Comparison of ENCODE assay signal across 7 mouse cellular contexts in the genomic region with DNA sequence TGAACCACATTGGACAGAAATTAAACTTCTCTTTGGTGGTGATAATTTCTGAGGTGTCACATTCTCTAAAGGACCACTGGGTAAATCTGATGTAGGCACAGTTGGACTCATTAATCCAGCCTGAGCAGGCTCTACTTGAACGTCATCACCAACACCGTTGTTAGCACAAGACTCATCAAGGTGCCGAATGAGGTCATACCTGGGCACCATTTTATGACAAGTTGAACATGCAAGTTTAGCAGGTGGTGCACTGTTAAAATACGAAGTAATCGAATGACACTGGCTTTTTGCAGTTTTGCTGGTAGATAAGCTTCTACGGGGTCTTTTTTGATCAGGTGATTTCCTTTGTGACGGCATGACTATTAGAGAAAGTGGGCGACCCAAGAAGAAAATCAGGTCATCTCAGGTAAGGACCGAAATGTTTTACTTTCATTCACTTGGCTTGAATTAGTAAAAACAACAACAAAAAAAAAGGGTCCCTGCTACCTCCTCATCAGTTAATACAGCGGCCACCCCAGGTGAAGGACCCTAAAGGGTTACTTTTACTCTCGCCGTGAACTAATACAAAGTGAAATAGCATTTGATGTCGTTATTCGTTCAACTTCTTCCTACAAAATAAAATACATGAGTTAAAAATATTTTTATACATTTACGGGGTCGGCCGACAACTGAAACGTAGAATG. TPM values are rescaled to one million over a fixed set of nuclear protein-coding genes. Genes with fewer than 3 reads are reported as not detected.
DNase-seq lines count a peak whose midpoint lies in the region; ATAC-seq and TF ChIP-seq lines count a peak whose summit lies in the region.

No protein-coding gene starts in this region.

- peaks cover 3% of the 10 kb centered on the region; the same call in 1 of the 2 replicates for H3K4me1 ChIP-seq in embryonic fibroblast, embryonic 13.5 days (ENCODE audit: control insufficient read depth, insufficient read depth, low read length)
- H3K4me1 ChIP-seq in limb, embryonic 11.5 days (ENCODE audit: control insufficient read depth, insufficient read depth, low read length) = no peaks in the 10 kb centered on the region
- peaks cover 4% of the 10 kb centered on the region; the same call in 1 of the 2 replicates for H3K4me1 ChIP-seq in neural tube, embryonic 14.5 days (ENCODE audit: control insufficient read depth, insufficient read depth, low read length)

- DNase-seq in 416B (ENCODE audit: low read depth) = peak; percentile 38
- peak; percentile 20 to 30 for DNase-seq in B cell, adult 2 months
- no peak for DNase-seq in limb, embryonic 11.5 days (ENCODE audit: low spot score)
- DNase-seq in left cerebral cortex, postnatal 10 days (ENCODE audit: extremely low spot score in 1 of 2, low spot score in 2 of 2) = no peak
- no peak for DNase-seq in left cerebral cortex, postnatal 4 days

- H3K4me2 ChIP-seq in limb, embryonic 11.5 days (ENCODE audit: low read depth, severe bottlenecking) = peak overlapping the region; percentile 54
- peak overlapping the region; percentile 64 for H3K4me2 ChIP-seq in neural tube, embryonic 14.5 days (ENCODE audit: low read depth, low read length)

- no peak for ATAC-seq in limb, embryonic 11.5 days (ENCODE audit: insufficient number of reproducible peaks, low FRiP score, low TSS enrichment, low read depth)
- ATAC-seq in neural tube, embryonic 14.5 days (ENCODE audit: low read depth) = peak; percentile 29; the same call in 1 of the 2 replicates

- intact Hi-C loops in left cerebral cortex, postnatal 10 days (cut with DNase I) = no loop called here
- intact Hi-C loops in left cerebral cortex, postnatal 4 days (cut with DNase I) = loop anchor here (10.0 kb wide), 2 partner anchors 208 to 438 kb away; a partner anchor contains a TSS

- H3K4me3 ChIP-seq in embryonic fibroblast, embryonic 13.5 days (ENCODE audit: insufficient read depth, low read length) = peak overlapping the region; percentile 61
- peak overlapping the region; percentile 64 for H3K4me3 ChIP-seq in limb, embryonic 11.5 days (ENCODE audit: low read depth, low read length)
- peak overlapping the region; percentile 72 for H3K4me3 ChIP-seq in neural tube, embryonic 14.5 days (ENCODE audit: low read depth, low read length)

- H3K27ac ChIP-seq in embryonic fibroblast, embryonic 13.5 days (ENCODE audit: insufficient read depth, low read length) = peak overlapping the region; percentile 68
- H3K27ac ChIP-seq in limb, embryonic 11.5 days (replicated peaks; ENCODE audit: low read depth, low read length) = peak overlapping the region; percentile 92
- H3K27ac ChIP-seq in neural tube, embryonic 14.5 days (ENCODE audit: low read depth, low read length) = peak overlapping the region; percentile 89

- no peaks in the 10 kb centered on the region for H3K27me3 ChIP-seq in limb, embryonic 11.5 days (ENCODE audit: control insufficient read depth, insufficient read depth, low read length)
- H3K27me3 ChIP-seq in neural tube, embryonic 14.5 days (ENCODE audit: control insufficient read depth, insufficient read depth, low read length) = no peaks in the 10 kb centered on the region

- H3K36me3 ChIP-seq in limb, embryonic 11.5 days (ENCODE audit: control insufficient read depth, insufficient read depth, low read length) = peaks cover 12% of the 10 kb centered on the region; the same call in 1 of the 2 replicates
- H3K36me3 ChIP-seq in neural tube, embryonic 14.5 days (ENCODE audit: control insufficient read depth, insufficient read depth, low read length) = peaks cover 17% of the 10 kb centered on the region

- H3K9ac ChIP-seq in limb, embryonic 11.5 days (ENCODE audit: low read length) = peak overlapping the region; percentile 74
- peak overlapping the region; percentile 67 for H3K9ac ChIP-seq in neural tube, embryonic 14.5 days (replicated peaks; ENCODE audit: low read depth, low read length)

- TF ChIP-seq POLR2A in embryonic fibroblast, embryonic 13.5 days (IDR thresholded peaks at IDR 0.05; ENCODE audit: low read depth, low read length) = no peak

- H3K9me3 ChIP-seq in limb, embryonic 11.5 days (ENCODE audit: control insufficient read depth, low read length) = no peaks in the 10 kb centered on the region
- H3K9me3 ChIP-seq in neural tube, embryonic 14.5 days (ENCODE audit: control insufficient read depth, low read length) = no peaks in the 10 kb centered on the region

- WGBS in limb, embryonic 11.5 days = 14% methylated on average over 18 of the region's 18 CpGs
- WGBS in neural tube, embryonic 14.5 days = 14% methylated on average over 18 of the region's 18 CpGs

- no peak for TF ChIP-seq CTCF in embryonic fibroblast, embryonic 13.5 days (IDR thresholded peaks at IDR 0.05; ENCODE audit: borderline replicate concordance, insufficient read depth, low read length)

RNA-seq across cellular contexts. Expression of a gene that starts 0.6 kb away (rescaled TPM):
- 5.6 and 5.7 TPM in 2 replicates for polyA plus RNA-seq in embryonic fibroblast, embryonic 13.5 days (2011; ENCODE audit: insufficient read length, low read depth, missing spikeins)
- polyA plus RNA-seq in limb, embryonic 11.5 days (2014; fragmentation: Nextera tagmentation; extraction: Ambion mirVana) = 7.6 and 8.7 TPM in 2 replicates
- polyA plus RNA-seq in neural tube, embryonic 14.5 days (2014; fragmentation: Nextera tagmentation; extraction: Ambion mirVana) = 6.4 and 6.5 TPM in 2 replicates
- total RNA-seq in left cerebral cortex, postnatal 10 days (2021) = 1 to 10 TPM; 8.4 to 8.7 TPM
- 1 to 10 TPM; 8.4 to 9.6 TPM for total RNA-seq in left cerebral cortex, postnatal 4 days (2021)

RNA-seq across cellular contexts. Expression of a gene that starts 18.8 kb away (rescaled TPM):
- polyA plus RNA-seq in embryonic fibroblast, embryonic 13.5 days (2011; ENCODE audit: insufficient read length, low read depth, missing spikeins) = 32.7 and 34.9 TPM in 2 replicates
- polyA plus RNA-seq in limb, embryonic 11.5 days (2014; fragmentation: Nextera tagmentation; extraction: Ambion mirVana) = 55.1 and 61.8 TPM in 2 replicates
- polyA plus RNA-seq in neural tube, embryonic 14.5 days (2014; fragmentation: Nextera tagmentation; extraction: Ambion mirVana) = 22.9 and 29.3 TPM in 2 replicates
- total RNA-seq in left cerebral cortex, postnatal 10 days (2021) = 10 to 100 TPM; 18.5 to 18.6 TPM
- total RNA-seq in left cerebral cortex, postnatal 4 days (2021) = 10 to 100 TPM; 15.0 to 17.9 TPM

RNA-seq across cellular contexts. Expression of a gene that starts 19.1 kb away (rescaled TPM):
- 15.9 and 20.0 TPM in 2 replicates for polyA plus RNA-seq in embryonic fibroblast, embryonic 13.5 days (2011; ENCODE audit: insufficient read length, low read depth, missing spikeins)
- 45.6 and 50.1 TPM in 2 replicates for polyA plus RNA-seq in limb, embryonic 11.5 days (2014; fragmentation: Nextera tagmentation; extraction: Ambion mirVana)
- 40.8 and 44.8 TPM in 2 replicates for polyA plus RNA-seq in neural tube, embryonic 14.5 days (2014; fragmentation: Nextera tagmentation; extraction: Ambion mirVana)
- total RNA-seq in left cerebral cortex, postnatal 10 days (2021) = 10 to 100 TPM; 35.1 to 38.9 TPM
- 10 to 100 TPM; 21.4 to 25.6 TPM for total RNA-seq in left cerebral cortex, postnatal 4 days (2021)

Comparison
In these comparisons a context has a peak if more than half of its experiments do, and no peak if none do; other contexts are left out.
1. DNase-seq: peak in 416B (single experiment) and B cell, adult 2 months (2 of 2); none in limb, embryonic 11.5 days (single experiment), left cerebral cortex, postnatal 10 days (0 of 2) and left cerebral cortex, postnatal 4 days (single experiment).
2. Peak in every context shown above with its lines, with median percentiles within 50 percentile points of each other: H3K27ac ChIP-seq and H3K4me3 ChIP-seq.